Mouse (Mus musculus) gastrocnemius, adult 2 months (tissue): ENCODE measurements at regions not wholly inside any gene's neighbourhood (a gene's known extent, or its start where the extent isn't known, plus 50 kb on each side); places are given as distances from the start of the nearest gene placed in this dataset.
A peak's percentile ranks its signal among the peaks of the same experiment; 100 is the strongest.
"Not testable (repeated sequence)": the region's sequence is repeated elsewhere in the genome, so short reads cannot be mapped to it uniquely, and the experiment has no call there.

Experiments
- DNase-seq: peaks from one replicate; pipeline ENCODE4 v3.0.0; 2022
- H3K27ac ChIP-seq: fragments of 200-600 bp; 2 replicates; pipeline ENCODE4 v1.8.1; 2022; ENCODE audit warnings: mild to moderate bottlenecking
- H3K4me3 ChIP-seq: fragments of 200-600 bp; 2 replicates; pipeline ENCODE4 v1.8.1; 2022; ENCODE audit warnings: mild to moderate bottlenecking, moderate library complexity
- CTCF ChIP-seq: fragments of 200-600 bp; IDR thresholded peaks from 2 replicates; pipeline ENCODE4 v1.8.1; 2022; ENCODE audit warnings: antibody characterized with exemption, mild to moderate bottlenecking, moderate library complexity
- intact Hi-C: fragments of 180-260 bp; cut with DNase I; formaldehyde crosslinking; loops from one replicate; pipeline ENCODE4 v1.15.1; 2025

DNA sequence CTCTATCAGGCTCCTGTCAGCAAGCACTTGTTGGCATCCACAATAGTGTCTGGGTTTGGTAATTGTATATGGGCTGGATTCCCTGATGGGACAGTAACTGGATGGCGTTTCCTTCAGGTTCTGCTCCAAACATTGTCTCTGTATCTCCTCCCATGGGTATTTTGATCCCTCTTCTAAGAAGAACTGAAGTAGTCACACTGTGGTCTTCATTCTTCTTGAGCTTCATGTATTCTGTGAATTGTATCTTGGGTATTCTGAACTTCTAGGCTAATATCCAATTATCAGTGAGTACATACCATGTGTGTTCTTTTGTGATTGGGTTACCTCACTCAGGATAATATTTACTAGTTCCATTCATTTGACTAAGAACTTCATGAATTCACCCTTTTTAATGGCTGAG lies 119.2 kb upstream of the Gm21119 start:
- DNase-seq, intact Hi-C loops: not testable (repeated sequence)

DNA sequence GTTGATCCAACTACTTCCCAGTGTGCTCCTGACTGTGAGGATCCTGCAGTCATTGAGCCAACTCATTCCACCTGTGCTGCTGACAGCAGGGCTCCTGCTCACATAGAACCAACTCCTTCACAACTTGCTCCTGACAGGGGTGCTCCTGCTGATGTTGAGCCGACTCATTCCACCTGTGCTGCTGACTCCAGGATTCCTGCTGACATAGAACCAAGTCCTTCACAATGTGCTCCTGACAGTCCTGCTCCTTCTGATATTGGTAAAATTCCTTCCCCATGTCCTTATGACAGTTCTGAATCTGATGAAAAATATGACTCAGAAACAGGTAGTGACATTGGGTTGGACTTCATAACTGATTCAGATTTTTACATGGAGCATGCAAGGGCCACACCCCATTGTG lies 100.8 kb upstream of the Gm21119 start:
- H3K4me3 ChIP-seq, intact Hi-C loops, H3K27ac ChIP-seq: not testable (repeated sequence)
- DNase-seq: peak; percentile 13

More for the DNA sequence above, 119.2 kb upstream of the Gm21119 start:
- not testable (repeated sequence) for H3K4me3 ChIP-seq, H3K27ac ChIP-seq

DNA sequence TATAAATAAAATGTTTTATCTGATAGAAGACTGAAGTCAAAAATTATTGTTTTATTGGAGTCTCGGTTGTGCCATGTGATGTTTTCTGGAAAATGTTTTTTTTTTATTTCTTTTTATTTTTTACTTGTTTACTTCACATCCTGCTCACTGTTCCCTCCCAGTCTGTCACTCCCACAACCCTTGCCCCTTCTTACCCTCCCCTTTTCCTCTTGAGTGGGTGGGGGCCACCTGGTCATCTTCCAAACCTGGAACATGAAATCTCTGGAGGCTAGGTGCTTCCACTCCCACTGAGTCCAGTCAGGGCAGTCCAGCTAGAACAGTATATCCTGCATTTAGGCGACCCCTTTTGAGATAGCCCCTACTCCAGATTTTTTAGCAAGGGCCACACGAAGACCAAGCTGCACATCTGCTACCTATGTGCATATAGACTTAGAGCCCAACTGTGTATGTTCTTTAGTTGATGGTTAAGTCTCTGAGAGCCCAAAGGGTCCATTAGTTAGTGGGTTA lies 98.3 kb upstream of the Gm21119 start:
- DNase-seq: peak; percentile 7
- intact Hi-C loops, H3K4me3 ChIP-seq, H3K27ac ChIP-seq: not testable (repeated sequence)

DNA sequence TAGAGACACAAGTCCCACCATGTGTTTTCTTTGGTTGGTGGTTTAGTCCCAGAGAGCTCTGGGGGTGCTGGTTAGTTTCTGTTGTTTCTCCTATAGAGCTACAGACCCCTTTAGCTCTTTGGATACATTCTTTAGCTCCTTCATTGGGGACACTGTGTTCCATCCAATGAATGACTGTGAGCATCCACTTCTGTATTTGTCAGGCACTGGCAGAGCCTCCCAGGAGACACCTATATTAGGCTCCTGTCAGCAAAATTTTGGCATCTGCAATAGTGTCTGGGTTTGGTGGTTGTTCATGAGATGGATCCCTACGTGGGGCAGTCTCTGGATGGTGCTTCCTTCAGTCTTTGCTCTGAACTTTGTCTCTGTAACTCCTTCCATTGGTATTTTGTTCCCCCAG lies 97.2 kb upstream of the Gm21119 start:
- intact Hi-C loops, DNase-seq, H3K27ac ChIP-seq, H3K4me3 ChIP-seq: not testable (repeated sequence)

DNA sequence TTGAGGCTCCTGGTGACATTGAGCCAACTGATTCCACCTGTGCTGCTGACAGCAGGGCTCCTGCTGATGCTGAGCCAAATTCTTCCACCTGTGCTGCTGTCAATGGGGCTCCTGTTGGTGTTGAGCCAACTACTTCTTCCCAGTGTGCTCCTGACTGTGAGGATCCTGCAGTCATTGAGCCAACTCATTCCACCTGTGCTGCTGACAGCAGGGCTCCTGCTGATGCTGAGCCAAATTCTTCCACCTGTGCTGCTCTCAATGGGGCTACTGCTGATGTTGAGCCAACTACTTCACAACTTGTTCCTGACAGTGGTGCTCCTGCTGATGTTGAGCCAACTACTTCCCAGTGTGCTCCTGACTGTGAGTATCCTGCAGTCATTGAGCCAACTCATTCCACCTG lies 90.2 kb upstream of the Gm21119 start:
- DNase-seq, H3K27ac ChIP-seq, intact Hi-C loops, H3K4me3 ChIP-seq: not testable (repeated sequence)

DNA sequence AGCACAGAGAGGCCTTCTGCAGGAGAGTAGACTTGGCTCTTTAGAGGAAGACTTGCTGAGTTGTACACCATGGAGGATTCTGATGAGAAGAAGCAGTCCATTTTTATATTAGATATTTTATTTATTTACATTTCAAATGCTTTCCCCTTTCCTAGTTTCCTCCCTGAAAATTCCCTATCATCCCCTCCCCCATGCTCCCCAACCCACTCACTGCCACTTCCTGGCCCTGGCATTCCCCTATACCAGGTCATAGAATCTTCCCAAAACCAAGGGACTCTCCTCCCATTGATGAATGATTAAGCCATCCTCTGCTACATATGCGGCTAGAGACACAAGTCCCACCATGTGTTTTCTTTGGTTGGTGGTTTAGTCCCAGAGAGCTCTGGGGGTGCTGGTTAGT lies 85.7 kb upstream of the Gm21119 start:
- H3K27ac ChIP-seq, intact Hi-C loops, H3K4me3 ChIP-seq, DNase-seq: not testable (repeated sequence)

DNA sequence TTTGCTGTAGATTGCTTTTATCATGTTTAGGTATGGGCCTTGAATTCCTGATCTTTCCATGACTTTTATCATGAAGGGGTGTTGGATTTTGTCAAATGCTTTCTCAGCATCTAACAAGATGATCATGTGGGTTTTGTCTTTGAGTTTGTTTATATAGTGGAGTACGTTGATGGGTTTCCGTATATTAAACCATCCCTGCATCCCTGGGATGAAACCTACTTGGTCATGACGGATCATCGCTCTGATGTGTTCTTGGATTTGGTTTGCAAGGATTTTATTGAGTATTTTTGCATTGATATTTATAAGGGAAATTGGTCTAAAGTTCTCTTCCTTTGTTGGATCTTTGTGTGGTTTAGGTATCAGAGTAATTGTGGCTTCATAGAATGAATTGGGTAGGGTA lies 75.7 kb upstream of the Gm21119 start:
- DNase-seq, intact Hi-C loops, H3K27ac ChIP-seq, H3K4me3 ChIP-seq: not testable (repeated sequence)

DNA sequence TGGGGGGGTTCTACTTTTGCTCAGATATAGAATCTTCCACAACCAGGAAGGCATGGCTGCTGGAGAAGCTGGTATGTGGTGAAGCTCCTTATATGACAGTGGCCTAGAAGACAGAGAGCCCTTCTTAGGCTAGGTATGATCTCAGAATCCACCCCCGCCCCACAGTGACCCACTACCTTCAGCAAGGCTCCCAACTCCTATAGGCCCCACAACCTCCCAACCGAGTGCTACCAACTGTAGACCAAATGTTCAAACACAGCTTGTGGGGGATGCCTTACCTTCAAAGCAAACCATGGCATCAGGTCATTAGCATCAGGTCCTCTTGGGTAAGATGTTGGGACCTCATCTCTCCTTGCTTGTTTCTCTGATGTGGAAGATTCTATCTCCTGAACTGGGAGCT lies 70.6 kb upstream of the Gm21119 start:
- H3K27ac ChIP-seq, H3K4me3 ChIP-seq, intact Hi-C loops: not testable (repeated sequence)
- peak; percentile 19 for DNase-seq

DNA sequence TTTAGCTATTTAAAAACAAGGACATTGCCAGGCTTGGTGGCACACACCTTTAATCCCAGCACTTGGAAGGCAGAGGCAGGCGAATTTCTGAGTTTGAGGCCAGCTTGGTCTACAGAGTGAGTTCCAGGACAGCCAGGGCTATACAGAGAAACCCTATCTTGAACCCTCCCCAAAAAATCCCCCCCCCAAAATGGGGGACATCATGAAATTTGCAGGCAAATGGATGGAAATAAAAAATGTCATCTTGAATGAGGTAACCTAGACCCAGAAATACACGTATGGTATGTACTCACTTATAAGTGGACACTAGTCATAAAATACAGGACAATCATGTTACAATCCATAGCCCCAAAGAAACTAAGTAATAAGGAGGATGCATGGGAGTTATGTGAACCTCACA lies 69.4 kb upstream of the Gm21119 start:
- H3K27ac ChIP-seq, H3K4me3 ChIP-seq, intact Hi-C loops: not testable (repeated sequence)
- DNase-seq: peak; percentile 24

DNA sequence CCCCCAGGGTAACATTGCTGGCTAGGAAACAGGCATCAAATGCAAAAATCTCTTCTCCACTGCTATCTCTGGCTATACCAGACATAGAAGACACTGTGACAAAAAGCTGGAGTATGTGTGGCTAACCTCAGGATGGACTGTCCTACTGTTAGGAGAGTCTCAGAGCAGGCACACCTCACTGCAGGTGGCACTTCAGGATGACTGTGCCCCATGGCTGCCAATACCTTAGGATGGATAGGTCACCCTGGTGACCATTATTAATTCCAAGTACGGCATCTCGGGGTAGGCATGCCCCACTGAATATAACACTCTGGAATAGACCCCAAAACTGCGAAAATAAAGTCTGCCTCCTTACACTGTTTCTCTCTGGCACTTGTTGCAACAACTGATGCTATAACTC lies 68.3 kb upstream of the Gm21119 start:
- intact Hi-C loops, H3K27ac ChIP-seq, DNase-seq, H3K4me3 ChIP-seq: not testable (repeated sequence)

DNA sequence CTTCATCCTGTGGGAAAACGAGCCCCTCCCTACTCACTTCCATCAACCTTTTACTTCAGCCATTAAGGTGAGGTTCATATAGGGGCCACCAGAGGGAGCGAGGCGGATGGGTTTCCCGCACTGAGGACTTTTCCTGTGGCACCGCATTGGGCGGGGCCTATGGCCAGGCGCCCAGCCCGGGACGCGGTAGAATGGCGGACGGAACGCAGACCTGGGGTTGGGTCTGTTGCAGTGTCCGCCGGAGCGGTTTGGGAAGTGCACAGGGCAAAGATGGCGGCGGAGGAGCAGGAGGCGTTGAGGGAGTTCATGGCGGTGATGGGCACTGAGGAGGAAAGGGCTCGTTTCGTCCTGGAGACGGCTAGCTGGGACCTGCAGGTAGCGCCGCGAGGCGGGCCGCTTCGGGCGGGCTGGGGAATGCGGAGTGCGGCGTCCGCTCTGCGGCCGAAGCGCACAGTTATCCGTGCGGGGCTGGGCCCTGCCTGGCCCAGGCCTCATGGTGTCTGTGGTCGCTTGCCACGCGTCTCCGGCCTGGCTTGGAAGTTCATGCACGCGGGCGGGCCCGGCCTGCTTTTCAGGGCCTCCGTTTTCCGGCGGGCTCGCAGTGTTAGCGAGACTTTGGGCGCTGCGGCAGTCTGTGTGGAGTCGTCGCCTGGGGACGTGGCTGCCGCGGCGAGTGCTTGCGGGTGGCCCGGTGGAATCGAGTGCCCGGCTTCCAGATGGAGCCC lies 64.5 kb upstream of the Gm21119 start:
- peak overlapping the region; percentile 81 for H3K27ac ChIP-seq
- DNase-seq: peak; percentile 89
- TF ChIP-seq CTCF: peak; percentile 50
- peak overlapping the region; percentile 81 for H3K4me3 ChIP-seq
- intact Hi-C loops: not testable (repeated sequence)

DNA sequence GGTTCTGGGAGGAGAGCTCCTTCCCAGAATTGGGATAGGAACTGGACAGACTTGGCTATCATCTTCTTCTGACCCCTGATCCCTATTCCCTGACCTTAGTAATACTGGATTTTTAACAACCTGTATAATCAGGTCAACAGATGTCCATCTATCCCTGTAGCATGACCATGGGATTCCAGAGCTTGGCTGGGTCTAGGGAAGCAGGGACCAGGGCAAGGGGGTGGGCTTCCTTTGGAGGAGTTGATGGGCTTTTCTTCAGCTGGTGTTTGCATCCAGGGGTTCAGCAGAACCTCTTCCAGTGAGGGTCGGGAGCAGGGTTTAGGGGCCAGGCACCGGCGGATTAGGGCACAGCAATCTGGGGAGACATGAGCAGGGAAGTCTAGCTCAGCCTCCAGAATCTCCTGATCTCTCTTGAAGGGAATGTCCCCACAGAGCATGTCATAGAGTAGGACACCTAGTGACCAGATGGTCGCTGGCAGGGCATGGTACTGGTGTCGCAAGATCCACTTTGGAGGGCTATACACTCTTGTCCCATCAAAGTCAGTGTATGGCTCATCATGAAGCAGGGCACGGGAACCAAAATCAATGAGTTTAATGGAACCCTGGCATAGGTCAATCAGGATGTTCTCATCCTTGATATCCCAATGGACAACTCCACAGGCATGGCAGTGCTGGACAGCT lies 58.1 kb upstream of the Gm21119 start:
- H3K27ac ChIP-seq, H3K4me3 ChIP-seq, DNase-seq, intact Hi-C loops: not testable (repeated sequence)

DNA sequence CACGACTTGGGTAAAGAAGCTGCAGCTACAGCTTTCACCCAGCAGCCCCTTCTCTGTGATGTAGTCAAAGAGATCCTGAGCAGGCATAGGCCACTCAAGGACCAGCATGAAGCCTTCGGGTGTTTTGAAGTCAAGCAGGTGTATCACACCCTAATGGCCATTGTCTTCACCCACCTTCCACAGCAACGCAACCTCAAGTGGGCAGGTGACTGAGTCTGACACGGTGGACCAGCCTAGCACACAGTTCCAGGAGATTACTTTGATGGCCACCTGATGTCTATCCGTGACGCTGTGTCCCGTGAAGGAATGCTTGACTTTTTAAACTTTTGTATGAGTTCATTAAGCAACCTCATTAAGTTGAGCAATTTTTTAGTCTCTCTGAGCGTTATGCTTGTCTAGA lies 57.5 kb upstream of the Gm21119 start:
- DNase-seq, intact Hi-C loops: not testable (repeated sequence)
- Histone ChIP-seq H3K27ac (peak overlapping the region; percentile 49), H3K4me3 (peak overlapping the region; percentile 66)

DNA sequence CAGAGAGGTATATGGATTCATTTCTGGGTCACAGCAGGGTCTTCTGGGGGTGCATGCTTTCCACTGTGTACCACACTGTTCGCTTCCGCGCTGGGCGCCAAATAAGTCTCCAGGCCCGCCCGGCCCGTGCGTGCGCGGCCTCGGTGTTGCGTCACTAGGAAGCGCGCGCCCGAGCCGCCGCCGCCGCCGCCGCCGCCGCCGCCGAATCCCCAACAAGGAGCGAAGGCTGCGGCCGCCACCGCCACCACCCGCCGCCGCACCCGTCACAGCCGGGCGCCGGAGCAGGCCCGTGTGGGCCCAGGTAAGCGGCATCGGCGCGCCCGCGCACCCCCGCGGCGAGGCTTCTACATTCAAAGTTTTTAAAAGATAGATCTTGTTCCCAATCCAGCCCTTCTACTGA lies 57.1 kb upstream of the Gm21119 start:
- Histone ChIP-seq H3K4me3 (peak overlapping the region; percentile 66), H3K27ac (peak overlapping the region; percentile 69)
- peak; percentile 40 for DNase-seq
- intact Hi-C loops: not testable (repeated sequence)
